Mouse (Mus musculus) layer of hippocampus, adult 2 months (tissue): ENCODE results near the gene Tie1. TPM values are rescaled to one million over a fixed set of nuclear protein-coding genes. Genes with fewer than 3 reads are reported as not detected.
"Not testable (repeated sequence)": the region's sequence is repeated elsewhere in the genome, so short reads cannot be mapped to it uniquely, and the experiment has no call there.

Experiments used
- DNase-seq, 2 experiments: peaks; one replicate each; pipeline ENCODE4 v3.0.0; 2022; ENCODE audit warnings: low spot score in 2 of 2
- H3K27ac ChIP-seq: fragments of 200-600 bp; 2 replicates; pipeline ENCODE4 v1.8.1; 2022
- H3K4me3 ChIP-seq: fragments of 200-600 bp; 2 replicates; pipeline ENCODE4 v1.8.1; 2022; ENCODE audit warnings: mild to moderate bottlenecking
- CTCF ChIP-seq: fragments of 200-600 bp; conservative IDR thresholded peaks from 2 replicates; pipeline ENCODE4 v1.8.1; 2022; ENCODE audit warnings: antibody characterized with exemption, mild to moderate bottlenecking, moderate library complexity
- total RNA-seq, 2 experiments: library from RNA; stranded (reverse); gene quantifications; 2 replicates each; pipeline ENCODE4 v1.2.3; 2021

Tie1 gene
- total RNA-seq, 2 experiments from 2014 or later = 7.0 to 9.3 TPM

GRCm38 (mm10) chr4:118517497-118518146 is 27.8 kb upstream of the Tie1 start:
- DNase-seq = no peak
- no peak for TF ChIP-seq CTCF
- no peak overlapping the region for H3K27ac ChIP-seq
- no peak overlapping the region for H3K4me3 ChIP-seq

GRCm38 (mm10) chr4:118516699-118517496 is 27.0 kb upstream of the Tie1 start:
- Histone ChIP-seq H3K27ac (no peak overlapping the region), H3K4me3 (no peak overlapping the region)
- TF ChIP-seq CTCF = peak; percentile 47
- no peak for DNase-seq

GRCm38 (mm10) chr4:118509050-118509449 is 19.2 kb upstream of the Tie1 start:
- H3K4me3 ChIP-seq = no peak overlapping the region
- TF ChIP-seq CTCF = no peak
- DNase-seq = no peak
- H3K27ac ChIP-seq = no peak overlapping the region

GRCm38 (mm10) chr4:118507171-118507570 is 17.3 kb upstream of the Tie1 start:
- not testable (repeated sequence) for H3K27ac ChIP-seq, H3K4me3 ChIP-seq, DNase-seq

GRCm38 (mm10) chr4:118505551-118505950 is 15.7 kb upstream of the Tie1 start:
- Histone ChIP-seq H3K4me3 (no peak overlapping the region), H3K27ac (no peak overlapping the region)
- TF ChIP-seq CTCF = no peak
- no peak for DNase-seq

GRCm38 (mm10) chr4:118500792-118501191 is 10.9 kb upstream of the Tie1 start:
- no peak for DNase-seq

GRCm38 (mm10) chr4:118500171-118500724 is 10.4 kb upstream of the Tie1 start:
- Histone ChIP-seq H3K27ac (no peak overlapping the region), H3K4me3 (no peak overlapping the region)
- DNase-seq = no peak
- TF ChIP-seq CTCF = no peak

More at GRCm38 (mm10) chr4:118500792-118501191, 10.9 kb upstream of the Tie1 start:
- no peak overlapping the region for H3K27ac ChIP-seq
- TF ChIP-seq CTCF = no peak
- no peak overlapping the region for H3K4me3 ChIP-seq

- no peak for TF ChIP-seq CTCF
- no peak for DNase-seq
- peak overlapping the region; percentile 53; the same call in 1 of the 2 replicates for H3K27ac ChIP-seq
- H3K4me3 ChIP-seq = no peak overlapping the region
Observed at GRCm38 (mm10) chr4:118490461-118490860, 600 bp upstream of the Tie1 start.

- H3K4me3 ChIP-seq = no peak overlapping the region
- no peak overlapping the region for H3K27ac ChIP-seq
- DNase-seq = no peak
- no peak for TF ChIP-seq CTCF
Observed at GRCm38 (mm10) chr4:118476773-118477530, 12.9 kb downstream of the Tie1 start.

- no peak for TF ChIP-seq CTCF
- no peak overlapping the region for H3K27ac ChIP-seq
Observed at GRCm38 (mm10) chr4:118472687-118473086, 17.2 kb downstream of the Tie1 start.

GRCm38 (mm10) chr4:118471281-118471680 is 18.6 kb downstream of the Tie1 start:
- no peak for DNase-seq
- TF ChIP-seq CTCF = no peak
- no peak overlapping the region for H3K4me3 ChIP-seq
- no peak overlapping the region for H3K27ac ChIP-seq

More at GRCm38 (mm10) chr4:118472687-118473086, 17.2 kb downstream of the Tie1 start:
- no peak overlapping the region for H3K4me3 ChIP-seq
- DNase-seq = no peak

- no peak for TF ChIP-seq CTCF
- Histone ChIP-seq H3K27ac (no peak overlapping the region), H3K4me3 (no peak overlapping the region)
- no peak for DNase-seq
Observed at GRCm38 (mm10) chr4:118465697-118466163, 24.1 kb downstream of the Tie1 start.

GRCm38 (mm10) chr4:118464956-118465355 is 24.9 kb downstream of the Tie1 start:
- no peak overlapping the region for H3K27ac ChIP-seq
- DNase-seq = no peak
- no peak overlapping the region for H3K4me3 ChIP-seq
- TF ChIP-seq CTCF = no peak
